Mouse (Mus musculus) adrenal gland, adult 2 months (tissue): ENCODE data around the gene Cfap61. TPM values are rescaled to one million over a fixed set of nuclear protein-coding genes. Genes with fewer than 3 reads are reported as not detected.

Experiments
- DNase-seq: peaks from one replicate; pipeline ENCODE4 v3.0.0; 2021
- polyA plus RNA-seq: library from polyadenylated mRNA; depleted of rRNA; stranded (reverse); fragments of >200 nt; gene quantifications from 2 replicates; pipeline ENCODE4 v1.2.3, GENCODE M21; 2012
- total RNA-seq, 2 experiments: library from RNA; stranded (reverse); gene quantifications; 2 replicates each; pipeline ENCODE4 v1.2.3; 2021

Gene Cfap61
- total and polyA plus RNA-seq, 3 experiments, result 36.1 to 57.1 (median 47.1) TPM

- DNase-seq, result no peak
Observed at GRCm38 (mm10) chr2:146083326-146083871, 148.8 kb downstream of the Cfap61 start.

- no peak for DNase-seq
Observed at GRCm38 (mm10) chr2:146087411-146087810, 152.8 kb downstream of the Cfap61 start.

- no peak for DNase-seq
Observed at GRCm38 (mm10) chr2:146089157-146089692, 154.6 kb downstream of the Cfap61 start.

DNA sequence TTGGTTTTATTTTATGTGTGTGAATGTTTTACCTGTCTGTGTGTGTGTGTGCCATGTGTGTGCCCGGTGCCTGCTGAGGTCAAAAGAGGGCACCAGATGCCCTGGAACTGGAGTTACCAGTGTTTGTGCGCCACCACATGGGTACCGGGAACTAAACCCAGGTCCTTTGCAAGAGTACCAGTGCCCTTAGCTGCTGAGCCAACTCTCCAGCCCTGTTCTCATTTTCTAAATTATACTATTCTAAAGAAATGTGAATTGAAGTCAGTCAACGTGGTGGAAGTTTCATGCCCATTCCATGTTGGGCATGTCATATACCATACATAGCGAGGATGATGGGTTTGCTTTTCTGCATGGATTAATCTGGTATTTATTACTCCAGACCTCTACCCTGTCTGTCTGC lies 162.9 kb downstream of the Cfap61 start:
- DNase-seq, result no peak

DNA sequence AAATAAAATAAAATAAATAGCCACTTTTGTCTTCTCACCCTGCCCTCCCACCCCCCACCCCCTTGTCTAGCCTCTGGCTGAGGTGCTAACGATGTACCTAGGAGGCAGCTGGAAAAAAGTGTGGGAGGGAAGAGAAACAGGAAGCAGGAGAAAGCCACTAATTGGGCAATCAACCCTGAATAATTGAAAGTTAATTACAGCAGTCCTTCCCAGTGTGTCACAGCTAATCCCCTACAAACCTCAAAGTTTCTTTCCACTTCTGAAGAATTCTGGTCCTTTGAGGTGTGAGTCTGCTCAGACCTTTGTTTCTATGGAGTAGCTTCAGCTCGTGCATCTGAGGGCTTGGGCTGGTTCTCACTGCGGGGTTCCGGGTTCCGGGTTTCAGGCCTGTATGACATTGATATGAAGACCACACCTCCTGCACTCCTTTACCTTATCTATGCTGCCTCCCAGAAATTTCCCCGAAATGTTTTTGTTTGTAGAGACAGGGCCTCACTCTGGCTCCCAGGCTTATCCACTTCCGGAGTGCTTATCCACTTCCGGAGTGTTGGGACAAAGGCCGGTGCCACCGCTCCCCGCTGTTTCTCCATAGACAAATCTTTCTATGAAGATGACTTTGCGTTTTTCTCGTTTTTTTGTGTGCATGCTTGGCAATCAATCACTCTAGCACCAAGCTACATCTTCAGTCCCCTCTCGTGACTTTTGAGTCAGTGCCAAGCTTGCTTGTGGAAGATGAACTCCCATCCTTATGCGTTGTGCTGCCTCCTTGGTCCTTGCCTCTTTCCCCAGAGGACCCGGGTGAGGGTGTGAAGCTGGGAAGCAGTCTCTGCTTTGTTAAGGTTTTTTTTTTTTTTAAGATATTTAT lies 164.5 kb downstream of the Cfap61 start:
- DNase-seq, result no peak

- no peak for DNase-seq
Observed at GRCm38 (mm10) chr2:146099838-146100237, 165.3 kb downstream of the Cfap61 start.

GRCm38 (mm10) chr2:146100489-146101060 lies 166.0 kb downstream of the Cfap61 start:
- DNase-seq, result no peak

GRCm38 (mm10) chr2:146102600-146102999 lies 168.0 kb downstream of the Cfap61 start:
- no peak for DNase-seq

GRCm38 (mm10) chr2:146105341-146105740 lies 170.8 kb downstream of the Cfap61 start:
- no peak for DNase-seq

- DNase-seq, result no peak
Observed at GRCm38 (mm10) chr2:146107980-146108379, 173.4 kb downstream of the Cfap61 start.

DNA sequence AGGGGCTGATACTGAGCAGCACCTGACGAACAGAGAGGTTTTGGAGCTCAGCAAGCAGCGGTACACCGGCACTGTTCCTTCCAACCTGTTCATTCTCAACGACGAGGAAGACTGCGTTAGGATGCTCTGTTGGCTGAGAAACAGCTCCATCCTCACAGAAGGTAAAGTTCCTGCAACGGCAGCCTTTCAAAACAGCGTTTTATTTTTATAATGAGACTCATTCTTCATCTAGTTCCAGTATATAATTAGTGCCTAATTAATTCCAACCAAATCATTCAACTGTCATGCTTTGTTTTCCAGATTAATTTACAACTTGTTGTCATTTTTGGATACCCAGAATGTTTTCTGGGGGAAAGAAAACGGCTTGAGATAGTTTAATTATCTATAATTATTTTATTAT lies 175.3 kb downstream of the Cfap61 start:
- no peak for DNase-seq

DNA sequence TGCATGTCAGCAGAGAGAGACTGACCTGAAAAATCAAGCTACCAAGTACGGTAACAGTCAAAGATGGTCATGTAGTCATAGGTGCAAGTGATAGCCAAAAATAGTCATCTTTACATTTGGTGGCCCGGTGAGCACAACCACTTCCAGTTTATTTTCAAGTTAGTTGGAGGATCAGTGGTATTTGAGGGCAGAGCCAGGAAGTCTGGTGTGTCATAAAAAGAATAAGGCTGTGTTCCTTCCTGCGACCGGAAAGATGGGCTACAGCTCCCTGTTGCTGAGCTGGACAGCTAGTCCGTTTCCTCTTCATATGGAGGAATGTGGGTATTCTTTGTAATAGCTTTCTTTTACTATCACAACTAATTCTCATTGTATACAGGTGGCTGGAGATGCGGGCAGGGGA lies 181.7 kb downstream of the Cfap61 start:
- no peak for DNase-seq

GRCm38 (mm10) chr2:146116726-146117125 lies 182.1 kb downstream of the Cfap61 start:
- no peak for DNase-seq

- DNase-seq, result no peak
Observed at GRCm38 (mm10) chr2:146117191-146117914, 182.8 kb downstream of the Cfap61 start.

DNA sequence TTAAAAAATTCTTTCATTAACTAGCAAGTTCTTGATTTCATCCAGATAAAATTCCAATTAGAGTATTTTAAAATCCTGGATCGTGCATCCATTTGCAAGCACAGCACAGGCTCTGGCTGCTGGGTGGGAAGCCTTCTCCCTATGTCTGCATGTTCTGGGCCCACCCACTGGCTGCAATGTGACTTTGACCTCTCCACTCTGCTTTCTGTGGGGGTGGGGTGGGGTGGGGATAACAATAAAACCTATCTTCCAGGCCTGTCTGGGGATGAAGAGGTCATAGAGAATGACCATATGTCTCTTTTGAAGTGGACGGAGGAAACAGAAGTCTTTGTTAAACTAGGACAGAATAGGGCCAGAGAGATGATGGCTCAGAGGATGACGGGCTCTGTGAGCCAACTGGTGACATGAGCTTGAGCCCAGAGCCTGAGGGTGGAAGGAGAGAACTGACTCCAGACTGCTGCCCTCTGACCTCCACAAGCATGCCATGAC lies 183.4 kb downstream of the Cfap61 start:
- no peak for DNase-seq

DNA sequence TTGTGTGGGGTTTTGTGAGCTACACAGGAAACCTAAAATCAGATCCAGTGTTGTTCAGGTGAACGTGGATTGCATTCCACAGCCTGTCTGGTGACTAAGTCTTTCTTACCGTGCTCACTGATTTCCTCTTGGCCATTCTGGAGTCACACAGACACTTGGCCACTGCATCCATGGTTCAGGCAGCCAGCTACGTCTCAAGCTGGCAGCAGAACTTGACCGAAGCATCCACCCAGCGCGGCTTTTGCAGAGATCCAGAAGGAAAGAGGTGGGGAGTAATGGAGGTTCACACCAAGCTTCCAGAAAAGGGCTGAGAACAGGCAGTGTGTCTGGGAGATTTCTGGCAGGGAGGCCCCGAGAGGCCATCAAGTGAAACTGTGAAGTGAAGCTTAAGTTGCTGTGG lies 187.0 kb downstream of the Cfap61 start:
- no peak for DNase-seq

- DNase-seq, result no peak
Observed at GRCm38 (mm10) chr2:146125129-146125528, 190.5 kb downstream of the Cfap61 start.

- DNase-seq, result no peak
Observed at GRCm38 (mm10) chr2:146128622-146129021, 194.0 kb downstream of the Cfap61 start.

DNA sequence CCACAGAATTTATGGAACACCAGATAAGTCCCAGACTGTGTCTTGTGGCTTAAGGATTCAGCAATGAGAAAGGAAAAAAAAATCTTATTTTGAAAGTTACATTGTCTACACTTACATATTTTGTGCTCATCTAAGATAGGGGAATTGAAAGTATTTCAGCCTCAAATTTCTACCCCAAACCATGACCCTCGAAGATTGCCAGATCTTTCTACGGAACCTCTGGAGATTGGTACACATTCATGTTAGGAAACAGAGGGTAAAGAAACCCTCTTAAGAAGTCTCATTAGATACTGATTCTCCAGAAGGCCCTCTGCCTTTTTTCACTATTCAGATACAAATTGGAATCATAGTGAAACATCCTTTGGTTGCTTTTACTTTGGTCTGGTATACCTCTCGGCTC lies 195.9 kb downstream of the Cfap61 start:
- no peak for DNase-seq

DNA sequence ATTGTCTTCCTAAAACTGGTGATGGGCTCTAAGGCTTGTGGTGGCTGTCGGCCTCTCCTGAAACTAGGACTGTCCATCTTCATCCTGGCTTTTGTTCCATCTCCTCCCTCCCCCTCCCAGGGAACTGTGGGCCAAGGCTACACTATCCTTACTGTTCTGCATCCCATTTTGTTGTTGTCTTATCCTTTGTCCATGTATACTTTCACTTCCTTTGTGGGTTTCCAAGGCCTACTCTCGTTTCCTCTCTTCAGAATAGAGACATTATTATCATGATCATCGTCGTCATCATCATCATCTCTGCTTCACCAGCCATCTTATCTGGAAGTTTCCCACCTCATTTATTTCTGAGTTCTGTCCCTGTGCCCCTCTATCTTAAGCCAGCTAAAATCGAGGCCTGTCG lies 199.7 kb downstream of the Cfap61 start:
- DNase-seq, result no peak

DNA sequence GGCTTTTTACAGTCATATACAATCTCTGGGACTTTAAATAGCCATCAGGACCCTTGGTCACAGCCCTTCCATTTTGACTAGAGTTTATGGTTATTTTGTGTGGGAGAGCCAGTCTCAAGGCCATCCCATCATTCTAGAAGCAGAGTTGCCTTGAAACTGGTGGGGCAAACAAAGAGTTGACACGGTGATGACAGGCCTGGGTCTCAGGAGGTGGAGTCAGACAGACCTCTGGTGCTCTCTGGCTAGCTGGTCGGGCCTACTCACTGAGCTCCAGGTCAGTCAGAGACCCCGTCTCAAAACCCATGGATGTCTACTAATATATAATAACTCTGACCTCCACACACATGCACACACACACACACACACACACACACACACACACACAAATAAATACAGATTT lies 206.1 kb downstream of the Cfap61 start:
- no peak for DNase-seq

- DNase-seq, result no peak
Observed at GRCm38 (mm10) chr2:146147306-146147705, 212.7 kb downstream of the Cfap61 start.
